Mouse (Mus musculus) testis, postnatal 10 days (tissue): ENCODE measurements around the gene Zfp954.
"Not testable (repeated sequence)": the region's sequence is repeated elsewhere in the genome, so short reads cannot be mapped to it uniquely, and the experiment has no call there.

Source experiments
- DNase-seq: peaks from one replicate; pipeline ENCODE4 v3.0.0; 2021; ENCODE audit warnings: low spot score

Gene Zfp954

DNA sequence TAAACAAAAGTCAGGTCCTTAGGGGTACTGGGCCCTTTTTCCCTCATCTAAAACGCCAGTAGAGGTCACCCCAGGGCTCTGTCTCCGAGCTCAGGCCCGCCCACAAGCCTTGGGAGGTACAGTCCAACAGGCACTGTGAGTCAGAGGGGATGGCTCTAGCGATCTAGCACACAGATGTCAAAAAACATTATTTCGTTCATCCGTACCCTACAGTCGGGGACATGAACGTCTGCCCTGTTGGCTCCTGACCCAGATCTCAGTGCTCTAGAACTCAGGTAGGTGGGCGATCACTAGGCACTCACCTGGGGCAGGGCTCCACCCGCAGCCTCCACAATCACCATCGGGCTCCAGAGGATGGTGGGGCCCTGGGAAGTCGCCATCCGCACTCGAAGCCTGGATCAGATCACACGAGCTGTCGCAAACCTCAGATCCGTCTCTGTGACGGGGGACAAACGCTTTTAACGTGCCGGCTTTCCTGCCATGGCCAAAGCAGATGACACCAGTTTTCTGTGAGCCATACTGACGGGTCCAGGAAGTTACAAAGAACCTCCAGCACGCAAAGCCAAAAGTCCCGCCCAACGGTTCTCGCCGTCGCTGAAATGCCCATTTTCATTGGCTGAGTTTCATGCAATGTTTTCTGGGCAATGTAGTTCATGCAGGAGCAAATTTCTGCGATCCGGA, at the start of gene Zfp954:
TSS of gene Zfp954 (minus strand) at position 568 of the 681 bp plus-strand sequence.
- peak; percentile 76 for DNase-seq

DNA sequence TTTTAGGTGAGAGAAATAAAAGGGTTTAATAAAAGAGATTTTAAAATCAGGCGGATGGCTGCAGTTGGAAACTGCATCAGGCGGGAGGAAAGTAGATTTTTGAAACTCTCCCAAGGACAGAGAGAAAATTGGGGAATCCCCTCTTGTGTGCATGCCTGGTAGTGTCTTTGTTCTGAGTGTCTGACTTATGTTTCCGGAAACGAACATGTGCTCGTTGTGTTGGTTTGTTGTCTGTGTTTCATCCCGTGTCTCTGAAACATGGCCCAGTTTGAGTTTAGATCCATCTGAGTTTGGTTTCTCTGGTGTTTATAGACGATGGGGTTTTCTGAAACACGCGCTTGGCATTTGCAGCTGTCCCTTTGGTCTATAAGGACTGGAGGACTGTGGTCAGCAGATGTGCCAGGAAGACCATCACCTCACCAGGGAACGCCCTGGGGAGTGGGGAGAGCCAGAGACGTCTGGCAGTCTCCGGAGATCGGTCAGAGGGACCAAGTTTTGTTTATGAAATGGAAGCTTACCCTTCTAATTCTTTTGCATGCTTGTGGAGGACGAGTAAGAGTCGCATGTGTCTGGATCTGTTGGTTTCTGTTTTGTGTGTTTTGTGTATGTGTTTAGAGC, 24.8 kb upstream of the Zfp954 start:
- no peak for DNase-seq

- no peak for DNase-seq
Observed at GRCm38 (mm10) chr7:7144215-7144614, 22.9 kb upstream of the Zfp954 start.

DNA sequence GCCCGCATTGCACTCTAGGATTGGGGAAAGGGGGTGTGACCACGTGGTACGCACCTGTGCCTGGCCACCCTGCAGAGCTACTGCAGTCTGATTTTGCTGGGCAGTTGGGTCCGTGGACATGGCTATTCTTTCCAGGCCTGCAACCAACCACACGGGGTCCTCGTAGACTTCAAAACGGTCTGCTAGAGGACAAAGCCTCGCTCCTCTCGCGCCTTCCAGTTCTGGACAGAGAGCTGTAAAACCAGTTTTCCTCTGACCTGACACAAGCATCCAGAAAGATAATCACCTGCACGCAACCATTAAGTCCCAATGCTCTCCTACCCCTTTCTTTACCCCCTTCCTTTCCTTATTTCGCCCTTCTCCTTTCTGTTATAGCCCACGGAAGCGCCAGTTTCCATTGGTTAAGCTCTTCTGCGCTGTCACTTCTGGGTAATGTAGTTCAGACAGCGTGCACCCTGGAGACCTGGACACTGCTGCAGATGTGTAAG, 15.1 kb upstream of the Zfp954 start, which contains the start of gene Zfp773:
TSS of gene Zfp773 (minus strand) at position 377 of the 488 bp plus-strand sequence.
- DNase-seq = peak; percentile 68

DNA sequence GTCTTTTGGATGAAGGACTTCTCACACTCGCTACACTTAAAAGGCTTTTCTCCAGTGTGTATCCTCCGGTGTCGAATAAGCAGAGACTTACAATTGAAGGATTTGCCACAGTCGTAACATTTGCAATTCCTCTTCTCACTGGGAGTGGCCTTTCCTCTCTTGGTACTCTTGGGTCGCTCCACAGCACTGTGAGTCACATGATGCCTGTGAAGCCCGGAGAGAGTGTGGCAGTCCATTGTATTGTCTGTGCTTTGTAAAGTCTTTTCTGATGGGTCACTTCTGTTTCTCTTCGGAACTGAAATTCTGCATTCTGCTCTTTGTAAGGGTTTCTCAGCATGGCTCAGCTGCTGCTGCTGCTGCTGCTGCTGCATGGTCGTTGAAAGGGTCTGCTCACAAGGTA, 11.5 kb upstream of the Zfp954 start:
- no peak for DNase-seq

GRCm38 (mm10) chr7:7130491-7131124, 9.3 kb upstream of the Zfp954 start:
- not testable (repeated sequence) for DNase-seq

DNA sequence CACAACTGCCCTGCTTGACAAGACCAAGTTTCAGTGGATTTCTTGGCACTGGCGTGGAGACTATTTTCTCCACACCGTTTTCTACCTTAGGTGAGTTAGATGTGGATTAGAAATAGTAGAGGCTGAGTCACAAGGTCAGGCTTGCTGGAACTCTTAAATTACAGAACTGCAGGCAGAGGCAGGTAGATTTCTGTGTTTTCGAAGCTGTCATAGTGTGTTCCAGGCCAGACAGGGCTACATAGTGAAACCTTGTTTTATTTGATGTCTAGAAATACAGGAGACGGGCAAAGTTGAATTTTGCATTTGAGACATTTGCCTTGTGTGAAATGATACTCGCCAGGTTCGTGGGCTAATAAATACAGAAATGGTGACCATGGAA, 303 bp upstream of the Zfp954 start:
- no peak for DNase-seq

DNA sequence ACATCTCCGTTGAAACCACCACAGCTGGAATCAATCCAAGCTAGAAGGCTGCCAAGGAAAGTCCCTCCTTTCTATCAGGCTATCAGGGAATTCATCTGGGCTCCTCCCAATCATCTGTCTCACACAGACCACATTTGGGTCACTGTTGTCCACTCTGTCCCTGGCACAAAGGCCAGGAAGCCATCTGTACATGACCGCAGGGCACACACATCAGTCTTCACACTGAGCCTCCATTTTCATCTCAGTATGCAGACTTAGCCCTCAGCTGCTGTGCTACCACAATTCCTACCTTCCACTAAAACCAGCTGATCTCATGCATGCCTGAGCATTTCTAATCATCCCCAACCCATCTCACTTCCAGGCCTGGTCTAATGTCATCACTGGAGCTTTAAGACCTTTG, 2.8 kb downstream of the Zfp954 start:
- DNase-seq = no peak

- no peak for DNase-seq
Observed at GRCm38 (mm10) chr7:7108501-7108900, 12.8 kb downstream of the Zfp954 start.
